Mouse (Mus musculus) CD4-positive, CD25-positive, alpha-beta regulatory T cell, adult 4 months (primary cell): ENCODE data around the gene Klhl1. TPM values are rescaled to one million over a fixed set of nuclear protein-coding genes. Genes with fewer than 3 reads are reported as not detected.
"Not testable (repeated sequence)": the region's sequence is repeated elsewhere in the genome, so short reads cannot be mapped to it uniquely, and the experiment has no call there.

Experiments
- ATAC-seq: one replicate; pipeline ENCODE4 v1.8.0; 2017
- polyA plus RNA-seq, 2 experiments: library from polyadenylated mRNA; unstranded; fragments of 100-300 nt; shearing (Covaris generic); gene quantifications; one replicate each; pipeline ENCODE4 v1.2.1; 2017

Gene Klhl1
- polyA plus RNA-seq: not detected

GRCm38 (mm10) chr14:96518954-96519682, at the start of gene Klhl1:
Klhl1 (minus strand) TSS chr14:96519102.
- no peak for ATAC-seq

GRCm38 (mm10) chr14:96553668-96554067, 34.8 kb upstream of the Klhl1 start:
- ATAC-seq: no peak

DNA sequence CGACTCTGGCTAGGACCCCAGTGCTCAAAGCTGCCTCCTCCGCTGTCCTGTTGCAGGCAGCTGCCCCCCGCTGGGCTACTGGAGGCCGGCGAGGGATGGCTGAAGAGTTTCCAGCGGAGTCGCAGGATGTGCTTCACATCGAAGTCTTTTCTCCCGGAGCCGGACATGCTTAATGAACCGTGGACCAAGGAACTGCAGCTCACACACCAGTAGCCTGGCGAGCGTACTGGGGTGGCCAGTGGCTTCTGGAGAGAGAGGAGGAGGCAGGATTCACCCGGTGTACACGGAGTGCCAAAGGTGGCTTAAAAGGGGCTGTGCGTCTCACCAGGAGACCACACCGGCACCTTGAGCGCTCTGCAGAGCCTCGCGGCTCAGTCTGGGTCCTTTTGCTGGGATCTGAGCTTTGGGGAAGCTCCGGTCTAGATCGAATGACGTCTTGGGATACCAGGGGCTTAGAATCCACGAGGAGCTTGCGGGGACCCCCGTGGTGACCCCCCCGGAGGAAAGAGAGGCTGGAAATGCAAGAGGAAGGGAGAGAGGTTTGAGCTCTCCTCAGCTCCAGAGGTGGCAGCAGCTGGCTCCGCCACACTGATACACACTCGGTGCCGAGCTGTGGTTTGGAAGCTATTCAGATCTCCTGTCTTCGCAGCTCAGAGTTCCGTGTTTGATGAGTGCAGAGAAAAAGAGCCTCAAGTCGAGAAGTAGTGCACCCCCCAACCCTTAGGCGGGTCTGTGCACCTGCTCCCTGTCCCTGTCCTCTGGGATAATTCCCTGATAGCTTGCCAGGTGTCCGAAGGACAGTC, 550 bp downstream of the Klhl1 start:
- ATAC-seq: no peak

GRCm38 (mm10) chr14:96517727-96518126, 1.2 kb downstream of the Klhl1 start:
- no peak for ATAC-seq

DNA sequence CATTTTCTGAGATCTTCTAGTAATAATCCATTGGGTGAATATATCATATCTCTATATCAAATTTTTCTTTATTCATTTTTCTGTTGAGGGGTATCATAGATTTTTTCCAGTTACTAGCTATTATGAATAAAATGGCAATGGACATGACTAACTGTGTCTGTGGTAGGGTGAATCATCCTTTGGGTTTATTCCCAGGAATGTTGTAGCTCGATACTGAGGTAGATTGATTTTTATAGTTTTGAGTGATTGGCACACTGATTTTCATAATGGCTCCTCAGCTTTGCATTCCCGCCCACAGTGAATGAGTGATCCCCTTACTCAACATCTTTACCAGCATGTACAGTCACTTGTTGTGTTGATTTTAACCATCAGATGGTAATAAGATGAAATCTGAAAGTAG, 19.0 kb downstream of the Klhl1 start:
- ATAC-seq: no peak

GRCm38 (mm10) chr14:96471812-96472211, 47.1 kb downstream of the Klhl1 start:
- no peak for ATAC-seq

DNA sequence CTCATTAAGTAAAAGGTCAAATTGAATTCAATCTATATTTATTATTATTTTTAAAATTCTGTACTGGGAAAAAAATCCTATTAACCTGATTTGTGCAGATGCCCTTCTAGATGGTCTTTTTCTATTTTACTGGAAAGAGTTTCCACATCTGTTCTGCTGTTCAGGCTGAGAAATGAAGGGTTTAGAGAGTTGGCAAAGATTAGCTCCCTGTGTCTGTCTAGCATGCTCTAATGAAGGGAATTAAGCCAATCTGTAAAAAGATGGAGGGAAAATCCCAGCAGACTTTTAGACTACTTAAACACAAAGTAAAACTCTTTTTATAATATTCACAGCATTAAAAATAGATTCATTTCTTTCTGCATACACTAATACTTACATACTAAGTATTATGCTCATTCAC, 47.6 kb downstream of the Klhl1 start:
- no peak for ATAC-seq

DNA sequence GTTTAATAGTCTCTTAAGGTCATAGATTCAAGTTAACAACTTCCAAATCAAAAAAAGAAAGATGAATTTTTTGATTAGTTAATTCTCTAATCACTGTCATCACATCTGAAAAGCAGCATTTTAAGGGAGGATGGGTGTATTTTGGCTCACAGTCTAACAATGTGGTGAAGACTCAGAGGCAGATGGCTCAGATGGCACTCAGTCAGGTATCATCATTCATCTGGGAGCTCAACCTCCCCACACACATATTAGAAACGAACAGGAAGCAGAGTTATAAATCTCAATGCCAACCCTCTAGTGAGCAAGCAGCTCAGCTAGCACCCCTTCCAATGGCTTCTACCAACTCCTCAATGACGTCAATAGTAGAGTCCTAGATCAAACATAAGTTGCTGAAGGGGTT, 57.1 kb downstream of the Klhl1 start:
- ATAC-seq: no peak

GRCm38 (mm10) chr14:96392032-96392737, 126.7 kb downstream of the Klhl1 start:
- no peak for ATAC-seq

- ATAC-seq: no peak
Measured at GRCm38 (mm10) chr14:96362727-96363126, 156.2 kb downstream of the Klhl1 start.

- ATAC-seq: no peak
Measured at GRCm38 (mm10) chr14:96348220-96348619, 170.7 kb downstream of the Klhl1 start.

GRCm38 (mm10) chr14:96331069-96331468, 187.8 kb downstream of the Klhl1 start:
- no peak for ATAC-seq

DNA sequence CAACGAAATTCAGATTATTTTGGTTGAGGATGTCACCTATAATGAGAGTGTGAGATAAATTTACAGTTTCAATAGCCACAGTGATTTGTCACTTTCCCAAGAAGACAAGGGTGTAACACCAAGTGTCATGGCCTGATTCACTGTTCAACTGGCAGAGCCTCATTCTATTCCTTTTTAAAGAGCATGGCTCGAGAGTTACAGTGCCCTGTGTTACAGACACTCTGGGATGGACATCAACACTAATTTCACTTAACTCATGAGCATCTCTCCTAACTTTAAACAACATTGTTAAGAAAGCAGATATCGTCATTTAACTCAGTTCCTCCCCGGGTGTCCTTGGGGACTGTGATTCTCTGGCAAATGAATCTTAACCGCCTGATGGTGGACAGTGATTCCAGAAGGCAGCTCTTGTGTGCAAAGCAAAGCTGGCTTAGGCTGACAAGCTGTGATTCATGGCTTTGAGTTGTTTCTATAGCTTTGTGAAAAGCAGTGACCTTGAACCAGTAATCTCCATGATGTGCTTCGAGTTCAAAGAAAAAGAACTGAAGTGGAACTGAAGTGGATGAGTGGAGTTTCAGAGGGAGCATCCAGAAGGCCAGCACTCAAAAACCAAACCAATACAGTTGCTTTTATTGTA, 301.0 kb downstream of the Klhl1 start:
- no peak for ATAC-seq

- ATAC-seq: not testable (repeated sequence)
Measured at GRCm38 (mm10) chr14:96194795-96195194, 324.1 kb downstream of the Klhl1 start.

DNA sequence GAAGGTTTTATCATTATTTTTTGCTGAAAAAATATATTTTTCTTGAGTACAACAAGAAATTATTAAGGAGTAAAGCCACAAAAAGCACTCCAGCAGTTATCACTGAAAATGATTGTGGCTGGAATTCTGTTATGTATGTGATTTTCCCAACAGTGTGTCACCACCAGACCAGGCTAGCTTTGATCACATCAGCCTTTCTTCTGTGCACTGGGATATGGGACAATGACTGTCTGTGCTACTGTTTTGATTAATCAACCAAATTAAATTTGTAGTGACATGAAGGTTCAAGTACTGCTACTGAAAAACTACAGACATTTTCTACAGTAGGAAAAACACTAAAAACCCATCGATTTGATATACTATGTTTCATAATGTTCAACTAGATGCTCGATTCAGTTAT, 344.4 kb downstream of the Klhl1 start:
- ATAC-seq: no peak

- ATAC-seq: no peak
Measured at GRCm38 (mm10) chr14:96143137-96143536, 375.8 kb downstream of the Klhl1 start.

DNA sequence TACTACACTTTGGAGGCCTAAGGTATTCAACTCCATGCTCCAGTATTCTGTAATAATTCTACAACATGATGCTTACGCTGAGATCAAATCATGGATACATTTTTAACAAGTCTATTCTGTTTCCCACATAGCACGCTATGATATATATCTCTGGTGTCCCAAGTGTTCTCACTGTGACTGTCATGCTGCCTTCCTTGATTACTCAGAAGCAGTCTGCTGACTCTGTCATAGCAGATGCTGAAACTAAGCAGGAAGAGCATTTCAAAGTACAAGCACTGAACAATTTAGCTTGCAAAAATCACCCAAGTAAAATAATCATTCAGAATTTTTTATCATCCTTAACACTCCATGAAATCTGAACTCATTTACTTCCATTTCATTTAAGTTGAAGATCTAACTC, 378.7 kb downstream of the Klhl1 start:
- no peak for ATAC-seq

DNA sequence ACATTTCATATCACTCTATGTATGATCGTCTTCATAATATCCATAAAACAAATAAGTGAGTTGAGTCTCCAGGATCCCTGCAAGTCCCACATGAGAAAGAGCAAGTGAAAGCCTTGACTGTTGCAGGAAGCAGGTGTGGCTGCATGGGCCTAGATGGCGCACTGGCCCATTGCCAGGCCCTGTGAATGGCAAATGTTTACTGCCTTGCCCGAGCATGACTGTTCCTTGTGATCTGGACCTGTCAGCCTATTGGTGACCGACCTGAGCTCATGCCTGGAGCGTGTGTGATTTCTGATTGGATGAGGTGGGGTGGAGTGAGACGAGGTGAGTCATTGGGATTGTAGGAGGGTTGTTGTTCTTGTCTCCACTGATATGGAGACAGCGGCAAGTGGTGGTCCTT, 411.5 kb downstream of the Klhl1 start:
- no peak for ATAC-seq

- no peak for ATAC-seq
Measured at GRCm38 (mm10) chr14:96081681-96082207, 437.2 kb downstream of the Klhl1 start.

- no peak for ATAC-seq
Measured at GRCm38 (mm10) chr14:96065884-96066283, 453.0 kb downstream of the Klhl1 start.
